Mouse (Mus musculus) megakaryocyte, embryonic 14.5 days (primary cell): Measurements from ENCODE around the gene Abcb5. TPM values are rescaled to one million over a fixed set of nuclear protein-coding genes. Genes with fewer than 3 reads are reported as not detected.

ENCODE experiments used
- H3K27me3 ChIP-seq: replicated peaks from 2 replicates; pipeline ENCODE3; 2012; ENCODE audit warnings: inconsistent platforms
- H3K36me3 ChIP-seq: replicated peaks from 2 replicates; pipeline ENCODE3; 2012; ENCODE audit warnings: low read length, inconsistent platforms, mixed read lengths
- H3K4me1 ChIP-seq: 2 replicates; pipeline ENCODE4 v1.6.1; 2012; ENCODE audit warnings: inconsistent platforms
- H3K4me3 ChIP-seq: replicated peaks from 2 replicates; pipeline ENCODE3; 2012; ENCODE audit warnings: moderate library complexity, mild to moderate bottlenecking, inconsistent platforms
- H3K9me3 ChIP-seq: 2 replicates; pipeline ENCODE4 v1.6.1; 2012; ENCODE audit warnings: inconsistent platforms
- FLI1 ChIP-seq: IDR thresholded peaks from 2 replicates; pipeline ENCODE4 v1.6.1; 2012; ENCODE audit warnings: low read length, inconsistent platforms, mixed read lengths
- GATA1 ChIP-seq: IDR thresholded peaks from 3 replicates; pipeline ENCODE4 v1.6.1; 2012; ENCODE audit warnings: mixed read lengths, low read length, inconsistent platforms, borderline replicate concordance
- polyA plus RNA-seq: library from polyadenylated mRNA; stranded (reverse); fragments of >175 nt; gene quantifications from 2 replicates; pipeline ENCODE4 v1.2.3, GENCODE M21; 2012; ENCODE audit warnings: low replicate concordance; ENCODE audit not compliant: insufficient read depth

The Abcb5 gene
- polyA plus RNA-seq, 1 experiment = not detected

DNA sequence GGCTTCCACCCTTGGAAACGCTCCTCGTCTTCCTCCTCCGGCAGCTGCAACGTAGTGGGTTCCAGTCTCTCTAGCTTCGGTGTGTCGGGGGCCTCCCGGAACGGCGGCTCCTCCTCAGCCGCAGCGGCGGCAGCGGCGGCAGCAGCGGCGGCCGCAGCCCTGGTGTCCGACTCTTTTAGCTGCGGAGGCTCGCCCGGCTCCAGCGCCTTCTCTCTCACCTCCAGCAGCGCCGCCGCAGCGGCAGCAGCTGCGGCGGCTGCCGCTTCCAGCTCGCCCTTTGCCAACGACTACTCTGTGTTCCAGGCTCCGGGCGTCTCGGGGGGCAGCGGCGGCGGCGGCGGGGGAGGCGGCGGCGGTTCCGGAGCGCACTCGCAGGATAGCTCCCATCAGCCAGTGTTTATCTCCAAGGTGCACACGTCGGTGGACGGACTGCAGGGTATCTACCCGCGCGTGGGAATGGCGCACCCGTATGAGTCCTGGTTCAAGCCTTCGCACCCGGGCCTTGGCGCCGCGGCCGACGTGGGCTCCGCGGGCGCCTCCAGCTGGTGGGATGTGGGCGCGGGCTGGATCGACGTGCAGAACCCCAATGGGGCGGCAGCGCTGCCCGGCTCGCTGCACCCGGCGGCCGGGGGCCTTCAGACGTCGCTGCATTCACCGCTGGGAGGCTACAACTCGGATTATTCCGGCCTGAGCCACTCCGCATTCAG lies 117.6 kb downstream of the Abcb5 start:
- Histone ChIP-seq H3K9me3 (peaks cover 9% of the 10 kb centered on the region), H3K4me3 (peak overlapping the region; percentile 89), H3K36me3 (no peaks in the 10 kb centered on the region), H3K4me1 (peaks cover 48% of the 10 kb centered on the region), H3K27me3 (peaks cover 92% of the 10 kb centered on the region)
- TF ChIP-seq GATA1 = no peak
- no peak for TF ChIP-seq FLI1

DNA sequence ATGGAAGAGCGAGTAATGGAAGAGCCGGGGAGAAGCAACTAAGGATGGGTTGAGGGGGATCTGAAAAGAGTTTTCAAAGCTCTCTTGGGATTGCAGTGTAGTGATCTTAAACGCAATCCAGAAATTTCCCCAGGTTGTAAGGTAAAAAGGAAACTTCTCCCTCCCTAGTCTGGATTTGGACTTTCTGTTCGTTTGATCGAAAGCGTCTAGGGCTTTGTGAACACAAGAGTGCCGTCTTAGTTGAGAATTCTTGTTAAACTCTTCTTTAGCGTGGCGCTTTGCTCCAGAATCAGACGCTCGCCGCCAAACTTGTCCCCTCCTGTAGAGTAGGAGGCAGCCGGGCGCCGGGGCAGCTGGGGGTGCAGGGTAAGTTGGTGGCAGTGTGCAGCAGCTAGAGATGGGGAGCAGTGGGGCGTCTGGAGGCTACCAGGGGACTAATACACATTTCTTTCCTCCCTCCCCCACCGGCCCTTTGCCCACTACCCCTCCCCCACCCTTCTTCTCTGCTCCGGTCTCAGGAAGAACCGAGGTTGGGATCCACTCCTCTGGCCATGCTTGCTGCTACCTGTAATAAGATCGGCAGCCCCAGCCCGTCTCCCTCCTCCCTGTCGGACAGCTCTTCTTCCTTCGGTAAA lies 118.2 kb downstream of the Abcb5 start:
- Histone ChIP-seq H3K4me3 (peak overlapping the region; percentile 89), H3K27me3 (peaks cover 92% of the 10 kb centered on the region), H3K4me1 (peaks cover 46% of the 10 kb centered on the region), H3K36me3 (no peaks in the 10 kb centered on the region), H3K9me3 (peaks cover 12% of the 10 kb centered on the region)
- no peak for TF ChIP-seq FLI1
- TF ChIP-seq GATA1 = no peak

DNA sequence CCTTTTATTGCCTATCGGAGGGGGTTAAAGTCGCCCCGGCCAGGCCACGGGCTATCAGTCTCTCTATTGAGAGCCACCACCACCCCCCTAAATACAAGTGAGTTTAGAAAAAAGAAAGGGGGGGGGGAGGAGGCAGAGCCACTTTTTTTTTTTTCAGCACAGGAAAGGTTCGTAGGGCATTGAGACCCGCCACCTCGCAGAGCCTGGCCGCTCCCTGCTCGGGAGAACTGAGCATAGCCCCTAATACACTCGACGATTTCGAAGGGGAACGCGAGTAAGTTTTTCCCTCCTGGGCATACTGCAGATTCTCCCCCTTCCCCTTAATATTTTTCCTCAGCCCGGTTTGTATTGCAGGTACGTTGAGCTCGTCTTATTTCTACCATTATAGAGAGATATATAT lies 118.8 kb downstream of the Abcb5 start:
- H3K27me3 ChIP-seq = peaks cover 93% of the 10 kb centered on the region
- H3K4me1 ChIP-seq = peaks cover 47% of the 10 kb centered on the region
- TF ChIP-seq GATA1 (no peak), FLI1 (no peak)
- no peaks in the 10 kb centered on the region for H3K36me3 ChIP-seq
- H3K4me3 ChIP-seq = peak overlapping the region; percentile 91
- peaks cover 13% of the 10 kb centered on the region for H3K9me3 ChIP-seq

DNA sequence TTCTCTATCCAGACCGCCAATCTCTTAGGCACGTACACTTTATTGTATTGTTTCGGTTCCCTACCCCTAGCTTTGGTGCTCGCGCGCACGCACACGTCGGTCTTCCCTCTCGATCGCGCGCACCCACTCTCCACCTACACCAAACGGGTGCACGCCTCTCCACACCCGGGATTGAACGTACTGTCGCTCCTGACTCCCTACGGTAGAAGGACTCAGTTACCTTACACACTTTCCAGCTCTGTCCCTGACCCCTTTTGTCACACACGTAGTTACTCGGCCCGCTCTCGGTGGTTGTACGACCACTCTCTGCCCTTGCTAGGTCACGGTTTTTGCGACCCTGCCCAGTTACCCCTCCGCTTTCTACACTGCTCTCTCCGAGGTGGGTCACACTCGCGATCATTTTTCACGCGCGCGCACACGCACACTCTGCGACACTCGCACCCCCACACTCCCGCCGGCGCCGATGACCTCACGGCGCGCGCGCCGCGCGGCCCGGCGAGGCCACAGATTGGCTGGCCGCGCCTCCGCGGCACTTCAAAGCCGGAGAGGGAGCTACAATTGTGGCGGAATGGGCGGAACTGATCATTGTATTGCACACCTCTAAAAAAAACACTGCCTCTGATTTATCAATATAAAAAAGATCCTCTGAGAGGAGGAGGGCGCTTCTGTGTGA lies 119.4 kb downstream of the Abcb5 start:
- TF ChIP-seq GATA1 (no peak), FLI1 (no peak)
- Histone ChIP-seq H3K36me3 (no peaks in the 10 kb centered on the region), H3K4me3 (peak overlapping the region; percentile 91), H3K9me3 (peaks cover 13% of the 10 kb centered on the region), H3K27me3 (peaks cover 92% of the 10 kb centered on the region), H3K4me1 (peaks cover 47% of the 10 kb centered on the region)

DNA sequence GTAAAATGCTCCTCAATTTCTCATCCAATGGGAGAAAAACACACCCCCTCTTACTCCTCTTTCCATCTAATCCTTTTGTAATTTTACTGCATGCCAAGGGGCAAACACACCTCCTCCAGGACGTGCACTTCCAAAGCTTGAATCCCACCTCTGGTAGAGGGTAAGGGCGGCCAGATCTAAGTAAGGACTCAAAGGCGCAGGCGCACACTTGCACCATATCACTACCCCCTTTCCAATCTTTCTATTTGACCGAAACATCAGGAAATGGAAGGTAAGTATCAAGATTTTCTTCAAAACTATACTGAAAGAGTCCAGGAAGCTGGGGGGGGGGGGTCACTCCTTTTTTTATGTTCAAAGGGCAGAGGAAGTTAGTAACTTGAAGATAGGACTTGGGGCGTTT lies 120.0 kb downstream of the Abcb5 start, which contains the start of gene Sp8:
Gene Sp8 (plus strand): TSS at position 109 of the 400 bp plus-strand sequence.
- H3K4me3 ChIP-seq = peak within 1 kb of the TSS; percentile 91
- peaks cover 94% of the 10 kb centered on the region for H3K27me3 ChIP-seq
- peaks cover 47% of the 10 kb centered on the region for H3K4me1 ChIP-seq
- H3K36me3 ChIP-seq = no peaks in the 10 kb centered on the region
- peaks cover 13% of the 10 kb centered on the region for H3K9me3 ChIP-seq
- no peak for TF ChIP-seq FLI1
- no peak for TF ChIP-seq GATA1

DNA sequence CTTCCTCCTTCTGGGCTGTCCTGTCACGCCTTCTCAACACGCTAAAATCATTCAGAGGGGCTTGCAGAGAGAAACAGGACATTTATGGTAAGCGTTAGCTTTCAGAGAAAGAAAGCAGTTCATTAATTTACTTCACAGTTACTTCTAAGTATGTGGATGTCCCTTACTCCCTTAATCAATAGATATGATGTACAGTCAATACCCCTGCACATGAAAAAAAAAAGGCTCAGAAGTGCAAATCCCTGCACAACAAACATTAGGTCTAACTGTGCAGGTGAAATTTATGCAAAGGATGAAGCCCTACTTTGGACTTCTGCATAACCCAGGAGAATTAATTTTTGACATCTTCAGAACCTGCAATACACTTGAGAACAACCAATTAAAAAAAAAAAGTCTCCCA lies 120.9 kb downstream of the Abcb5 start:
- peaks cover 13% of the 10 kb centered on the region for H3K9me3 ChIP-seq
- H3K36me3 ChIP-seq = no peaks in the 10 kb centered on the region
- peaks cover 47% of the 10 kb centered on the region for H3K4me1 ChIP-seq
- peaks cover 97% of the 10 kb centered on the region for H3K27me3 ChIP-seq
- TF ChIP-seq FLI1 (no peak), GATA1 (no peak)
- H3K4me3 ChIP-seq = no peak overlapping the region

DNA sequence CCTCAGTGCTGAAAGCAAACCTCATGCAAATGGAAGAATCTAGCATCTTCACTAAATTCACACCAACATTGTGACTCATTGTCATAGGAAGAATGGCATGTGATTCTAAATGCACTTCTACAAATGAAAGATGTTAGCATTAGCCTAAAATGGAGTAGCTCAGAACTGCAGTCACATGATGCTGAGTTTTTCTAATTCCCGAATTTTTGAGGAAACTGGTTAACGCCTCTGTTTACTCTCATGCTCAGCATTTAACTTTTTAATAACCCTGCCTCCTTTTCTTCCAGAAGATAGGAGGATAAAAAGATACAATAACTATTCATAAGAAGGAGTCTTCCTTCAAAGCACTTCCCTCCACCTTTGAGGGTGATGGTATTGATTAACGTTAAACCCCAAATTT lies 121.4 kb downstream of the Abcb5 start:
- Histone ChIP-seq H3K27me3 (peaks cover 97% of the 10 kb centered on the region), H3K9me3 (peaks cover 13% of the 10 kb centered on the region), H3K4me1 (peaks cover 44% of the 10 kb centered on the region), H3K36me3 (no peaks in the 10 kb centered on the region), H3K4me3 (no peak overlapping the region)
- TF ChIP-seq GATA1 = no peak
- no peak for TF ChIP-seq FLI1

DNA sequence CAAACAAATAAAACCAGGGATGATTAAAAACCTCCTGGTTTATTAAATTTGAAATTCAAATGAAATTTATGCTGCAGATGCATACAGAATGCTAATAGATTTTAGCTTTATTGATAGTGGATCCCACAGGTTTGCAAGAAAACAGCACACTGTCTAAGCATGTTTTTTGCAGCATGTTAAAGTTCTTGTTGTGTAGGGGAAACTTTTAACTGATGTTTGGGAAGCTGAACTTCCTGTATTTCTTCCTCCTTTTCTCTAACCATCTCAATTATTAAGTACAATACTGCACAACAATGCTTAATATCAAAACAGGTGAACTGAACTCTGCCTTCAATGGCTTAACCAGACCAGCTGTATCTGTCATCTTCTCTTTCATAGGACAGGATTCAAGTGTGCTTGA lies 122.1 kb downstream of the Abcb5 start:
- H3K9me3 ChIP-seq = peaks cover 7% of the 10 kb centered on the region
- peaks cover 36% of the 10 kb centered on the region for H3K4me1 ChIP-seq
- TF ChIP-seq GATA1 (no peak), FLI1 (no peak)
- no peak overlapping the region for H3K4me3 ChIP-seq
- peaks cover 97% of the 10 kb centered on the region for H3K27me3 ChIP-seq
- no peaks in the 10 kb centered on the region for H3K36me3 ChIP-seq

DNA sequence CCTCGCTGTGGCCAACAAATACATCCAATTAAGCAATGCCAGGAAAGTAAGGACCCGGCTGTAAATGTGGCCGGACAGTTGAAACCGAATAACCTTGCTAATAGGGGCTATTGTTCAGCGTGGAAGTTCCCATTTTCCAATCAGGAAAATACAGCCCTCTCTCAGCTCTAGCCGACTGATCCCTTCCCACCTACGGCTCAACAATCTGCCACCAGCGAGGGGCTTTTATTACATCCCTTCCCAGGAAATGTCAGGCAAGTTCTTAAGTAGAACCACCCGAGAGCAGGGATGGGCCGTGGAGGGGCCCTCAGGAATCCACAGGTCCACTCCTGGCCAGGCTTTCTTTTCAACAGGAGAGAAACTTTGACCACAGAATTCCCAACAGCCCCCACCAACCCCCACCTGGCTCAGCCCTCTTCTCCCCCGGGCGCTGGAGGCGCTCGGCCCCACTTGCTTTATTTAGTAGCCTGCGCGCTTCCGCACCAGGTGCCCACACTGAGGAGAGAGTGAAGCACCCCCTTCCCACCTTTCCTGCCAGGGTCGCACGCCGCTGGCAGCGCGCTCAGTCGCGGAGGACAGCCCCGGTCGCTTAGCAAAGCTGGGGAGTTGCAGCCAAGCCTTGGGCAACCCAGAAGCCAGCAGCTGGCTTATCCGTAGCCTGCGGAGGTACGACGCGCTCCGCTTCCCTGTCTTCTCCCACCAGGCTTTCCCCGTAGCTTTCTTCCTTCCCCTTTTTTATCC lies 123.4 kb downstream of the Abcb5 start:
- Histone ChIP-seq H3K36me3 (no peaks in the 10 kb centered on the region), H3K4me1 (peaks cover 24% of the 10 kb centered on the region), H3K27me3 (peaks cover 97% of the 10 kb centered on the region), H3K4me3 (peak overlapping the region; percentile 38), H3K9me3 (peaks cover 7% of the 10 kb centered on the region)
- TF ChIP-seq GATA1 (no peak), FLI1 (no peak)
